Mouse (Mus musculus) liver, adult 2 months (tissue): Measurements from ENCODE around the gene Lrrc8c.

Source experiments
- CTCF ChIP-seq: fragments of 200-500 bp; IDR thresholded peaks from 2 replicates; pipeline ENCODE4 v1.5.1; 2011; ENCODE audit warnings: low read depth, low read length, control low read depth
- POLR2A ChIP-seq: fragments of 200-500 bp; IDR thresholded peaks from 2 replicates; pipeline ENCODE4 v1.6.1; 2011; ENCODE audit warnings: low read length, control low read depth; ENCODE audit not compliant: insufficient read depth; ENCODE audit errors: extremely low read depth

DNA sequence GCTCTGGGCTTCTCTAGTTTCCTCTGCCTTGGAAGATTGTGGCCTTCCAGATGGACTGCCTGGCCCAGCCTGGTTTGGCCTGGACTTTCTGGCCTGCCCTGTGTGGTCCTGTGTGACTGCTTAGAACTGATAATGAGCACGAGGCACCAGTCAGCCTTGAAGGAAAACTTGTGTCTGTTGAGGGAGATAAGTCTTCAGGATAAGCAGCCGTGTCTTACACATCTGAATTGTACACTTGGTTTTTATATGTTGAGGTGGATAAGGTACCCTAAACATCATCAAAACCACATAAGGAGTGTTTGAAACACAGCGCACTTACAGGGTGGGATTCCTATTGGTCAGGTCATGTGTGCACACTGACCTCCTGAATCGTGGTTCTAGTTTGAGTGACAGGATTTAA is 46.6 kb downstream of the Lrrc8c start:
- TF ChIP-seq CTCF (no peak), POLR2A (no peak)
